Mouse (Mus musculus) stomach, postnatal 0 days (tissue): ENCODE data around the gene Tmem189. TPM values are rescaled to one million over a fixed set of nuclear protein-coding genes. Genes with fewer than 3 reads are reported as not detected.

ENCODE experiments used
- ATAC-seq: fragments of 200-750 bp; cut with Nextera tagmentation; 2 replicates; pipeline ENCODE4 v1.8.0; 2017; ENCODE audit not compliant: low FRiP score, low TSS enrichment
- DNase-seq: peaks from one replicate; pipeline ENCODE4 v3.0.0-alpha.2; 2016; ENCODE audit warnings: low spot score
- H3K27ac ChIP-seq: fragments of 300-500 bp; sonication (generic); replicated peaks from 2 replicates; pipeline ENCODE4 v1.5.1; 2014; ENCODE audit warnings: mild to moderate bottlenecking, control low read depth
- H3K27me3 ChIP-seq: fragments of 300-500 bp; sonication (generic); 2 replicates; pipeline ENCODE4 v1.6.1; 2014; ENCODE audit warnings: low read length; ENCODE audit not compliant: control insufficient read depth, insufficient read depth
- H3K36me3 ChIP-seq: fragments of 300-500 bp; sonication (generic); 2 replicates; pipeline ENCODE4 v1.6.1; 2014; ENCODE audit warnings: low read length, mixed read lengths; ENCODE audit not compliant: control insufficient read depth, insufficient read depth
- H3K4me1 ChIP-seq: fragments of 300-500 bp; sonication (generic); replicated peaks from 2 replicates; pipeline ENCODE4 v1.6.1; 2014; ENCODE audit warnings: antibody characterized with exemption; ENCODE audit not compliant: control insufficient read depth, insufficient read depth
- H3K4me2 ChIP-seq: fragments of 300-500 bp; sonication (generic); replicated peaks from 2 replicates; pipeline ENCODE4 v1.6.1; 2014; ENCODE audit warnings: low read depth, mild to moderate bottlenecking, control low read depth, moderate library complexity
- H3K4me3 ChIP-seq: fragments of 300-500 bp; sonication (generic); 2 replicates; pipeline ENCODE4 v1.5.1; 2014; ENCODE audit warnings: low read depth, low read length, control low read depth
- H3K9ac ChIP-seq: fragments of 300-500 bp; sonication (generic); 2 replicates; pipeline ENCODE4 v1.6.1; 2014; ENCODE audit warnings: mild to moderate bottlenecking, low read length, control low read depth, mixed read lengths
- H3K9me3 ChIP-seq: fragments of 300-500 bp; sonication (generic); 2 replicates; pipeline ENCODE4 v1.6.1; 2016; ENCODE audit warnings: low read length; ENCODE audit not compliant: control insufficient read depth
- CTCF ChIP-seq: IDR thresholded peaks from 2 replicates; pipeline ENCODE4 v1.5.1; 2016; ENCODE audit warnings: antibody characterized with exemption, low read depth, mild to moderate bottlenecking, moderate library complexity
- EP300 ChIP-seq: optimal IDR thresholded peaks from 2 replicates; pipeline ENCODE3; 2016; ENCODE audit warnings: antibody characterized with exemption
- WGBS: fragments of 180-500 bp; shearing (Covaris S2); extraction: QIAGEN DNeasy Blood & Tissue Kit; methylation state at CpG from one replicate; pipeline ENCODE4 v1.1.7; 2014; 5-methylcytosine and 5-hydroxymethylcytosine counted together
- polyA plus RNA-seq: library from polyadenylated mRNA; unstranded; fragments of >200 nt; fragmentation: Nextera tagmentation; extraction: Ambion mirVana; gene quantifications from 2 replicates; pipeline ENCODE4 v1.2.1, GENCODE M21; 2015

Tmem189 gene
- polyA plus RNA-seq, 1 experiment from 2014 or later: 74.6 TPM

- Histone ChIP-seq H3K4me1 (peaks cover 4% of the 10 kb centered on the region), H3K4me2 (0 out of 2 replicates have a peak overlapping the region, but pooled peaks have one; percentile 86), H3K9me3 (no peaks in the 10 kb centered on the region), H3K27me3 (no peaks in the 10 kb centered on the region), H3K9ac (no peak overlapping the region), H3K27ac (no peak overlapping the region), H3K36me3 (peaks cover 2% of the 10 kb centered on the region; the same call in 1 of the 2 replicates), H3K4me3 (no peak overlapping the region)
- DNase-seq: no peak
- TF ChIP-seq CTCF: no peak
- no peak for TF ChIP-seq EP300
- no peak for ATAC-seq
- WGBS: 80% methylated on average over 4 of the region's 4 CpGs
Observed at GRCm38 (mm10) chr2:167657973-167658372, 31.6 kb downstream of the Tmem189 start.

DNA sequence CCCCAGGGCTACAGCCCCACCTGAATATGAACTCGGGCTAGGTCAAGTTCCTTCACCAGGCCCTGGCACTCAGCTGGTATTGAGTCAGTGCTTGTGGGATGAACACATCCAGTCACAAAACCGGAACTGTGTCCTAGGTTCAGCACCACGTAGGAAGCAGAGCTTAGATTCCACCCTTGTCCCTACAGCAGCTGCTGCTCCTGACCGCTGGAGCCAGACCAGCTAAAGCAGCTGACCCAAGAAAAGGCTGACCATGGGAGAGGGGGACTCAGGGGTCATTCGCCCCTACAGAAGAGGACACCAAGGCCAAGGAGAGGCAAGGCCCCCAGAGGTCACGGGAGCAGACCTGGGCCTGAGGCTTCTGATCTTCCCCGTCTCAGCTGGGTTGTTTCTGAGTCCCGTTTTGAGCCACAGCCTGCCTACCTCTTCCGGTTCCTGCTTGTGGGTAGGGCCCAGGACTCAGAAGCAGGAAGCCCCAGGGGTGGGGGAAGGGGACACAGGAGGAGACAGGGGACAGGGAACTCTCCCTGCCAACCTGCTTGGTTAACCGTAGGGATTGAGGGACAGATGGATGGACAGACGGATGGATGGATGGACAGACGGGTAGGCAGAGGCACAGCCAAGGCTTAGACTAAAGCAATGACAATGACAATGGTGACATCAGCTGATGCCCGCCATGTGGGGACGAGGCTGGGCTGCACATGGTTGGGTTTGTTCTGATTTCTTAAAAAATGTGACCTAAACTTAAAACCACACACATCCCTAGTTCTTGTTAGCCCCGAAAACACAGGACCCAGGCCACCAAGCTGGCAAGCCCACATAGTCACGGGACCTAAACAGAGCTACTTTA is 32.8 kb downstream of the Tmem189 start:
- H3K4me1 ChIP-seq: peaks cover 4% of the 10 kb centered on the region
- H3K4me2 ChIP-seq: no peak overlapping the region; the same call in 1 of the 2 replicates
- H3K27me3 ChIP-seq: no peaks in the 10 kb centered on the region
- WGBS: 78% methylated on average over 16 of the region's 16 CpGs
- no peaks in the 10 kb centered on the region for H3K9me3 ChIP-seq
- no peak overlapping the region for H3K4me3 ChIP-seq
- 0 out of 2 replicates have a peak overlapping the region, but pooled peaks have one; percentile 8 for H3K9ac ChIP-seq
- peak overlapping the region; percentile 65 for H3K27ac ChIP-seq
- peaks cover 3% of the 10 kb centered on the region; the same call in 1 of the 2 replicates for H3K36me3 ChIP-seq
- DNase-seq (no peak), ATAC-seq (no peak)
- TF ChIP-seq EP300 (no peak), CTCF (no peak)

GRCm38 (mm10) chr2:167654911-167655600 is 34.6 kb downstream of the Tmem189 start:
- H3K4me3 ChIP-seq: no peak overlapping the region
- no peak for TF ChIP-seq EP300
- no peak for TF ChIP-seq CTCF
- H3K9me3 ChIP-seq: no peaks in the 10 kb centered on the region
- no peaks in the 10 kb centered on the region for H3K27me3 ChIP-seq
- DNase-seq (no peak), ATAC-seq (no peak)
- no peak overlapping the region for H3K4me2 ChIP-seq
- peaks cover 2% of the 10 kb centered on the region for H3K4me1 ChIP-seq
- H3K27ac ChIP-seq: no peak overlapping the region
- H3K9ac ChIP-seq: no peak overlapping the region
- WGBS: 85% methylated on average over 10 of the region's 10 CpGs
- peaks cover 7% of the 10 kb centered on the region for H3K36me3 ChIP-seq

- Histone ChIP-seq H3K4me2 (no peak overlapping the region), H3K4me1 (no peaks in the 10 kb centered on the region; the same call in 1 of the 2 replicates), H3K27me3 (no peaks in the 10 kb centered on the region), H3K27ac (no peak overlapping the region), H3K9ac (no peak overlapping the region), H3K36me3 (peaks cover 10% of the 10 kb centered on the region), H3K4me3 (no peak overlapping the region), H3K9me3 (no peaks in the 10 kb centered on the region)
- peak; percentile 64 for DNase-seq
- no peak for ATAC-seq
- TF ChIP-seq EP300: no peak
- no peak for TF ChIP-seq CTCF
- WGBS: 55% methylated on average over 7 of the region's 7 CpGs
Observed at GRCm38 (mm10) chr2:167652694-167653093, 36.9 kb downstream of the Tmem189 start.

GRCm38 (mm10) chr2:167651622-167652021 is 38.0 kb downstream of the Tmem189 start:
- DNase-seq (no peak), ATAC-seq (no peak)
- WGBS: 90% methylated on average over 9 of the region's 9 CpGs
- Histone ChIP-seq H3K27me3 (no peaks in the 10 kb centered on the region), H3K9me3 (no peaks in the 10 kb centered on the region), H3K4me2 (no peak overlapping the region), H3K4me3 (no peak overlapping the region), H3K4me1 (no peaks in the 10 kb centered on the region; the same call in 1 of the 2 replicates), H3K36me3 (peaks cover 10% of the 10 kb centered on the region), H3K9ac (no peak overlapping the region), H3K27ac (no peak overlapping the region)
- no peak for TF ChIP-seq EP300
- no peak for TF ChIP-seq CTCF
